Mouse (Mus musculus) thymus, adult 2 months (tissue): ENCODE data around the gene Ccnf.

Experiments used
- CTCF ChIP-seq: fragments of 200-500 bp; IDR thresholded peaks from 2 replicates; pipeline ENCODE4 v1.5.1; 2012; ENCODE audit warnings: mild to moderate bottlenecking, control low read depth, low read length, moderate library complexity, borderline replicate concordance; ENCODE audit not compliant: control insufficient read depth, poor library complexity, insufficient read depth; ENCODE audit errors: extremely low read depth
- POLR2A ChIP-seq: fragments of 200-500 bp; IDR thresholded peaks from 2 replicates; pipeline ENCODE4 v1.6.1; 2012; ENCODE audit warnings: mild to moderate bottlenecking, low read length, control low read depth, moderate library complexity; ENCODE audit not compliant: control insufficient read depth, poor library complexity, insufficient read depth; ENCODE audit errors: extremely low read depth

- TF ChIP-seq CTCF = no peak
- no peak for TF ChIP-seq POLR2A
Observed at GRCm38 (mm10) chr17:24203068-24203467, 48.2 kb downstream of the Ccnf start.
